Mouse (Mus musculus): ENCODE data around the gene Sertad1.

GRCm38 (mm10) chr7:27486102-27486769 lies 474 bp upstream of the Sertad1 start:
- TF ChIP-seq CTCF (IDR thresholded peaks at IDR 0.05; ENCODE audit: control insufficient read depth, insufficient read depth, insufficient replicate concordance, low read depth, low read length) (no peak), POLR2A (IDR thresholded peaks at IDR 0.05; ENCODE audit: control insufficient read depth, low read depth, low read length) (no peak)

Data from testis, adult 2 months (tissue).